Mouse (Mus musculus): Measurements from ENCODE around the gene Cd8b1. TPM values are rescaled to one million over a fixed set of nuclear protein-coding genes. Genes with fewer than 3 reads are reported as not detected.

The Cd8b1 gene
- polyA plus RNA-seq, 1 experiment = not detected

DNA sequence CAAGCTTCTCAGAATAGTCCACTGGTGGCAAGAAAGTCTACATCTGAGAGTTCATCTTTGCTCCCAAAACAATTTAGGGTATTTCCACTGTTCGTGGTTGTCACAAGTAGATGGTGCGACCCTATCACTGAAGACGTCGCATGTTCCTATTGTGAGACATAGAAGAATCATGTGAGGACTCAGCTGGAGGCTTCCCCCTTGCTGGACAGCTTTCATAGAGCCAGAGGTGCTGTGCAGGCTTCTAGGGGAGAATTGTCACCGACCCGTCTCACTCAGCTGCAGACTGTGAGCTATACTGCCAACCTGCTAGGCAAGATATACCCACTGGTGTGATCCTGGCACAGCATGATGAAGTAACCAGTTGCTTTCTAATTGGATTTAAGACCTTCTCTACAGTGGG, 29.6 kb downstream of the Cd8b1 start:
- no peak for DNase-seq (ENCODE audit: low read depth)
- TF ChIP-seq POLR2A (IDR thresholded peaks at IDR 0.05; ENCODE audit: borderline replicate concordance, extremely low read depth, insufficient read depth, insufficient read length, poor library complexity, severe bottlenecking) = no peak
- TF ChIP-seq CTCF (IDR thresholded peaks at IDR 0.05; ENCODE audit: borderline replicate concordance, extremely low read depth, insufficient read depth, insufficient read length) = no peak

DNA sequence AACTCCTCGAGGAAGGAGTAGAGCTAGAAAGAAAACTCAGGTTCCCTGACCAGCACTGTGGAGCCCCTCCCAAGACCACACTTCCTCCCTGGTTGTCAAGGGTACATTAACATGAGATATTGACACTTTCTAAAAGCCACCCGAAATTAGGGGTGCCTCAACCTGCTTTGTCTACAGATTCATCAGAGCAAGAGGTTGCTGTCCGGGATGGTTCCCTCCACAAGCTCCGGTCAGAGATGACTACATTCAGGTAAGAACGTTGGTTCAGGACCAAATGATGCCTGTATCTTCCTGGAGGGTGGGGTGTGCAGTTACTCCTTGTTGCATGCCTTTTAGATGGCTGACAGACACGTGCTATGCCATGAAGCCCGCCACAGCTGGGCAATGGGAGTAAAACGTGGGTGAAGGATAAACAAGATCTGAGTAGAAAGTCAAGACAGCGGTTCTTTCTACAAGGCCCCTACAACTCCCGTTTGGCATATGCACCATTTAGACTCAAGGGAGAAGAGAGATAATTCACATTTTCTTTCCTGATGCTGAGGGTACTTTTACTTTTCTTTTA, 30.4 kb downstream of the Cd8b1 start:
- TF ChIP-seq CTCF (IDR thresholded peaks at IDR 0.05; ENCODE audit: borderline replicate concordance, extremely low read depth, insufficient read depth, insufficient read length) (no peak), POLR2A (IDR thresholded peaks at IDR 0.05; ENCODE audit: borderline replicate concordance, extremely low read depth, insufficient read depth, insufficient read length, poor library complexity, severe bottlenecking) (no peak)
- DNase-seq (ENCODE audit: low read depth) = no peak

DNA sequence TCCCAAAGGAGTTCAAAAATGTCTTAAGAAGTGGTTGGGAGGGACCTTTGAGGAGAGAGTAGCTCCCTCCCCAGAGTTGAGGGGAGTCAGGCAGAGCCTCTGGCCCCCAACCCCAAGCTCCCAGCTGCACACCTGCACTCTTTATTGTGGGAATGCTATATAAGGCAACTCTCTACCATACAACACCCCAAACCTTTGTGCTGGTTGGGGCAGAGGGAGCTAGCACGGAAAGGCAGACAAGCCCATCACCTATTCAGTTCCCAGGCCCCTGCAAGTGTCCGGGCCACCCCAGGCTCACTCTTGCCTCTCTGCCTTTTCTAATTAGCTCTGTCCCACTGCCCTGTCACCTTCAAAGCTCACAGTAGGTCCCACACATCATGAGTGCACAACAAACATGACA, 31.1 kb downstream of the Cd8b1 start:
- no peak for TF ChIP-seq POLR2A (IDR thresholded peaks at IDR 0.05; ENCODE audit: borderline replicate concordance, extremely low read depth, insufficient read depth, insufficient read length, poor library complexity, severe bottlenecking)
- no peak for DNase-seq (ENCODE audit: low read depth)

DNA sequence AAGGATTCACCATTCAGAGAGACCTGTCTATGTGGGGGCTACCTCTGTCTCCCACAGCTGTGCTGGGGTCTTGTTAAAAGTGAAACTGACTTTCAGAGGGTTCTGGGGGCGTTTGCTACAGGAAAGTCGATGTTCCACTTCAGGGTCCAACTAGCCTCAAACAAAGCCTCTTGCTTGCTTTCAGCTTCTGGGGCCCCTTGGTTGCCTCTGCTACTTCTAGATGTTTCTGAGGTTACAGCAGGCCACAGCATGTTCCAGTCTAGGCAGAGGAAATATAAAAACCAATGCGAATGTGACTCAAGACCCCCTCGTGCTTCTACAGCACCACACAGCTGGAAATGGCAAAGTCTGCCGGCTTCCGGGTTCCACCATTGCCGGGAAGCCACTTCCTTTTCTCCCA, 34.9 kb downstream of the Cd8b1 start:
- TF ChIP-seq POLR2A (IDR thresholded peaks at IDR 0.05; ENCODE audit: borderline replicate concordance, extremely low read depth, insufficient read depth, insufficient read length, poor library complexity, severe bottlenecking) = no peak
- no peak for TF ChIP-seq CTCF (IDR thresholded peaks at IDR 0.05; ENCODE audit: borderline replicate concordance, extremely low read depth, insufficient read depth, insufficient read length)

DNA sequence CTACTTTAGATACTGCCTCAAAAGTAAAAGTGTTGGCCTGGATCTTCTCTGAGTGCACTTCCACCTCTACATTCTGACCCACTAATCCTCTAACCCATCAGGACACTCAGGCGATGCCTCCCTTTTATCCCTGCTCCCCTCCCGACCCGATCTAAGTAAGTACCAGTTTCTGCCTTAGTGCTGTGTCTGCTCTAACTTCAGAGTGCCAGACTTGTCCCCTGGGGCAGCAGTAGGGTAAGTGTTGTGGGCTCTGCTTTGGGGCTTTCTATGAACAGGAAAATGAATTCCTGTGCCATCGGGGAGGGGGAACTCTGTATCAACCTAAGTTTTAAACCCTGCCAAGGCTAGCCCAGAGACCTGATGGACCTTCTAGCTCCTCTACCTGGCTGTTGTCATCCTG, 37.6 kb downstream of the Cd8b1 start:
- TF ChIP-seq POLR2A (IDR thresholded peaks at IDR 0.05; ENCODE audit: borderline replicate concordance, extremely low read depth, insufficient read depth, insufficient read length, poor library complexity, severe bottlenecking) (no peak), CTCF (IDR thresholded peaks at IDR 0.05; ENCODE audit: borderline replicate concordance, extremely low read depth, insufficient read depth, insufficient read length) (no peak)
- DNase-seq (ENCODE audit: low read depth) = no peak

More for the DNA sequence above, 34.9 kb downstream of the Cd8b1 start:
- no peak for DNase-seq (ENCODE audit: low read depth)

DNA sequence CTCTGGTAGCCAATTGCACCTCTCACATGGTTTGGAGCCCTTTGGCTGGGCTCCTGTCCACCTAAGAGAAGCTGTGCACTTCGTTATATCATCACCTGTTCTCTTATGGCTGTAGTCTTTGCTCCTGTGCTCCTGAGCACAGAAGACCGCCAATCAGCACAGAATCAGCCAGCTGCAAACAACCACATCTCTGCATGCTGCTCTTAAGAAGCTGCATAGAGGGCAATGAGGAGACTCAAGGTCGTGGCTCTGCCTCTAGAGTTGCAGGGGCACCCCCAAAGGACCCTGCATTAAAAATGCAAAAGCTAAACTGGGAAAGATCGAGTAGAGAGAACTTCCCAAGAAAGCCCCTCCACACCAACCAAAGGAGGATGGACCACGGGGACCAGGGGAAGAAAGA, 38.2 kb downstream of the Cd8b1 start:
- no peak for TF ChIP-seq CTCF (IDR thresholded peaks at IDR 0.05; ENCODE audit: borderline replicate concordance, extremely low read depth, insufficient read depth, insufficient read length)
- no peak for TF ChIP-seq POLR2A (IDR thresholded peaks at IDR 0.05; ENCODE audit: borderline replicate concordance, extremely low read depth, insufficient read depth, insufficient read length, poor library complexity, severe bottlenecking)
- DNase-seq (ENCODE audit: low read depth) = no peak

DNA sequence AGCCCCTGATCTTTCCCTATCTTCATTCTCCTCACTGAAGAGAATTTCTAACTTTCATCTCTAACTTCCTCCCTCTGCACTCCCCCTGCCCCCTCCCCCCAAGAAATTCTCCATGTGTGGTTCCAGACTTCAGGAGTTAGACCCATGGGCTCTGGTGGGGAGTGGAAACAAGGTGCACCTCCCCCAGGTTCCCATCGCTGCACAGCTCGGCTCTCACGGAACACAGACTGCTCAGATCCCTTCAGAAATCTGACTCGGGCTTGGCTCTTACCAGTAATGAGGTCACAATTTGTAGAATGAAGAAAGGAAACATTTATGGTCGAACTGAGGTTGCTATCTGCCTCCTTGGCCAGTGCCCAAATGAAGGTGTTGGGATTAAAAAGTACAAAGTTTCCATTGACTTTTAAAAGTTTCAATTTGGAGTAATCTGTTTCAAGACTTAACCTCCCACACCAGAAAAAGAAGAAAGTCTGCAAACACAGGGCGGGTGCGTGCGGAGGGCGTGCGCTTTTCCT, 38.6 kb downstream of the Cd8b1 start:
- no peak for DNase-seq (ENCODE audit: low read depth)
- TF ChIP-seq CTCF (IDR thresholded peaks at IDR 0.05; ENCODE audit: borderline replicate concordance, extremely low read depth, insufficient read depth, insufficient read length) (no peak), POLR2A (IDR thresholded peaks at IDR 0.05; ENCODE audit: borderline replicate concordance, extremely low read depth, insufficient read depth, insufficient read length, poor library complexity, severe bottlenecking) (no peak)

DNA sequence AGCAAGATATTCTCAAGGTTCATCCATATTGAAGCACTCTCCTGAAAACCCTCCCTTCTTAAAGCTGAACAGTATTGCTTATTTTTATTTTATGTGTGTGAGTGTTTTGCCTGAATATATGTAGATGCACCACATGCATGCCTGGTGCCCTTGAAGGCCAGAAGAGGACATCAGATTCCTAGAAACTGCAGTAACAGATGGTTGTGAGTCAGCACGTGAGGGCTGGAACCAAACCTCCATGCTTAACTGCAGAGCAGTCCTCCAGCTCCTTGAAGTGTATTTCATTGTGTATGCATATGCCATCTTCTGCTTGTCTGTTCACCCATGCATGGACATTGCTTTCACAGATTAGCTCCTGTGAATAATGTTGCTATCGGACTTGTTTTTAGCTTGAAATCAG, 41.4 kb downstream of the Cd8b1 start:
- no peak for DNase-seq (ENCODE audit: low read depth)
- no peak for TF ChIP-seq CTCF (IDR thresholded peaks at IDR 0.05; ENCODE audit: borderline replicate concordance, extremely low read depth, insufficient read depth, insufficient read length)
- TF ChIP-seq POLR2A (IDR thresholded peaks at IDR 0.05; ENCODE audit: borderline replicate concordance, extremely low read depth, insufficient read depth, insufficient read length, poor library complexity, severe bottlenecking) = no peak

DNA sequence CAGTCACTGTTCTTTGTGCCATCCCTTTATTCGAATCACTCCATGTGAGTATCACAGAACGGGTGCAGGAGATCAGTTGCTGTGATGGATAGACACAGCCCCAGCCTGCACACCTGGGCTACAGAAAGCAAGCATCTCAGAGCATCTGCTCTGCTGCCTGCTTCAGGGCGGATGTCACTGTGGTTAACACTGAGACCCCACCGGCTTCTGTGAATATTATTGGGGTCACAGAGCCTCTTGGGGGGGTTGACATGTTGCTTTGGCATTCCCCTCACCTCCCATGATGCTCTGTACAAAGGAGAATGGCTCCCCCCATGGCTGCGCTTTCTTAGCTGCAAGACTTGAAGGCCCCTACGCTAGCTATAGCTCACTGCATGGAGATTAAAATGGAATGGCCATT, 46.8 kb downstream of the Cd8b1 start:
- no peak for DNase-seq (ENCODE audit: low read depth)
- no peak for TF ChIP-seq CTCF (IDR thresholded peaks at IDR 0.05; ENCODE audit: borderline replicate concordance, extremely low read depth, insufficient read depth, insufficient read length)
- no peak for TF ChIP-seq POLR2A (IDR thresholded peaks at IDR 0.05; ENCODE audit: borderline replicate concordance, extremely low read depth, insufficient read depth, insufficient read length, poor library complexity, severe bottlenecking)

DNA sequence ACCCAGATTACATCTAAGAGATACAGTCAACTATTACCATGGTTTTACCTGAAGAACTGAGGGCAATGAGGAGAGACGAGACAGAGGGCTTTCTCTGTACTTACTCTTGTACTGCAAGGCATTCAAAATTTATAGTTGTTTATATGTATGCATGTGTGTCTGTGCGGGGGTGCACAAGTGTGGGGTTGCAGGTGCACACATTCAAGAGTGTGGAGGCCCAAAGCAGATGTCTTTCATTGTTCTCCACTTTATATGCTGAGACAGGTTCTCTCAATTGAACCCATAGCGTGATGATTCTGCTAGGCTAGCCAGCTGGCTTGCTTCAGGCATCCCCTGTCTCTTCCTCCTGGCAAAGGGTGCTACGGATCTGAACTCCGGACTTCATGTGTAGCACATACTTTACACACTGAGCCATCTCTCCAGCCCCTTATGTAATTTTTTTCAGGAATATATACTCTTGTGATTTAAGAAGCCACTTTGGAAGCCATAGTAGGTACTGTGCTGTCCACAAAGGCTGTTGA, 48.6 kb downstream of the Cd8b1 start:
- no peak for DNase-seq (ENCODE audit: low read depth)
- TF ChIP-seq POLR2A (IDR thresholded peaks at IDR 0.05; ENCODE audit: borderline replicate concordance, extremely low read depth, insufficient read depth, insufficient read length, poor library complexity, severe bottlenecking) (no peak), CTCF (IDR thresholded peaks at IDR 0.05; ENCODE audit: borderline replicate concordance, extremely low read depth, insufficient read depth, insufficient read length) (no peak)

DNA sequence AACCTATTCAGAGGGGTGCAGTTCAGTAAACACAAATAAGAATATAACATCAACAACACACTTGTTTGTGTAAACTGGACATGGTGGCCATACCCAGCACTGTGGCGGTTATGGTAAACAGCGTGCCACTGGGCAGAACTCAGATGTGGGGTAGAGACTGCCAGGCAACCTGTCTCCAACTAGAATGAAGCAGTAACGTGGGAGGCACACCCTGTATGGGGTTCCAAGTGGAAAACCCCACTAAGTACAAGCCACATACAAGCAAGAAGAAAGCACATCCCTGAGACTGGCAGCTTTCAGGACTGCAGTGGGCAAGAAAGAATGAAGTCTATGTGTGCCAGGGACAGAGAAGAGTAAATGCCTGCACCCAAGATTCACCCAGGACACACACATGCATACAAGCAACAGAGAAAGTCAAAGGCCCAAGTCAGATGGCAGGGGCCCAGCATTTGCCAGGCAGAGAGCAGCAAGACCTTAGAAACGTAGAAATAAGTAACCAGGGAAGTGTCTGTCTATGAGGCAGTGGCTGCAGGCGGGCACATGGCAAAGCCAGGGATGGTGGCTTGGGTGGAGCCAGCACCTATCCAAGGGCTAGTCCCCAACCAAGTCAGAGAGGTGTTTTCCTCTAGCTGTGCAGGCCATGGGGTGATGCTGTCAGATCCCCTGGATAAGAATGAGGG, 49.6 kb downstream of the Cd8b1 start:
- no peak for DNase-seq (ENCODE audit: low read depth)
- TF ChIP-seq POLR2A (IDR thresholded peaks at IDR 0.05; ENCODE audit: borderline replicate concordance, extremely low read depth, insufficient read depth, insufficient read length, poor library complexity, severe bottlenecking) (no peak), CTCF (IDR thresholded peaks at IDR 0.05; ENCODE audit: borderline replicate concordance, extremely low read depth, insufficient read depth, insufficient read length) (no peak)

DNA sequence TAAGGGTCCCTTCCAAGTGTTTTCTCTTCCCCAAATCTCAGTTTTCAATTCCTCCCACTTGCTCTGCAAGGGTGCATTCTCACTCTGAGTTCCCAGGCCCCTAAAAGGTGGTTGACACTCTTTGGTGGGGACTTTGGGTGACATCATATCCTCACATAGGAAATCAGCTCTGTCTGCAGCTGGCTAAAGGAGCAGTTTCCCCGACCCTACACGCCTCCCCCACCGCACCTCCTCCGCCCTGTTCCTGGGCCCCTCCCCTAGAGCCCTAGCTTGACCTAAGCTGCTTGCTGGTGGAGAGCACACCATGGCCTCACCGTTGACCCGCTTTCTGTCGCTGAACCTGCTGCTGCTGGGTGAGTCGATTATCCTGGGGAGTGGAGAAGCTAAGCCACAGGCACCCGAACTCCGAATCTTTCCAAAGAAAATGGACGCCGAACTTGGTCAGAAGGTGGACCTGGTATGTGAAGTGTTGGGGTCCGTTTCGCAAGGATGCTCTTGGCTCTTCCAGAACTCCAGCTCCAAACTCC, 50.7 kb downstream of the Cd8b1 start, which contains the start of gene Cd8a:
TSS of gene Cd8a (plus strand) at position 179 of the 527 bp plus-strand sequence.
- TF ChIP-seq POLR2A (IDR thresholded peaks at IDR 0.05; ENCODE audit: borderline replicate concordance, extremely low read depth, insufficient read depth, insufficient read length, poor library complexity, severe bottlenecking) (no peak), CTCF (IDR thresholded peaks at IDR 0.05; ENCODE audit: borderline replicate concordance, extremely low read depth, insufficient read depth, insufficient read length) (no peak)
- DNase-seq (ENCODE audit: low read depth) = no peak

All from brain, embryonic 14.5 days (tissue).